Mouse (Mus musculus): ENCODE data around the gene Plod1. TPM values are rescaled to one million over a fixed set of nuclear protein-coding genes. Genes with fewer than 3 reads are reported as not detected.

Plod1 gene
- polyA plus RNA-seq, 1 experiment from 2014 or later = 20.4 TPM

- H3K36me3 ChIP-seq = no peaks in the 10 kb centered on the region
- peak overlapping the region; percentile 69 for H3K9ac ChIP-seq (replicated peaks)
- peak overlapping the region; percentile 84 for H3K4me2 ChIP-seq (replicated peaks)
- peak overlapping the region; percentile 57 for H3K4me3 ChIP-seq (replicated peaks)
- no peak overlapping the region for H3K27ac ChIP-seq
- peaks cover 11% of the 10 kb centered on the region for H3K27me3 ChIP-seq
- WGBS = 24% methylated on average over 9 of the region's 9 CpGs
- peaks cover 14% of the 10 kb centered on the region for H3K4me1 ChIP-seq (replicated peaks)
- no peaks in the 10 kb centered on the region for H3K9me3 ChIP-seq
- no peak for ATAC-seq
These were observed 663 bp downstream of the Plod1 start for GRCm38 (mm10) chr4:147935904-147936303.

GRCm38 (mm10) chr4:147934611-147935010 is 2.0 kb downstream of the Plod1 start:
- WGBS = 76% methylated on average over 4 of the region's 4 CpGs
- Histone ChIP-seq H3K27ac (no peak overlapping the region), H3K4me1 (replicated peaks) (peaks cover 10% of the 10 kb centered on the region), H3K4me2 (replicated peaks) (no peak overlapping the region), H3K9ac (replicated peaks) (no peak overlapping the region), H3K27me3 (peaks cover 11% of the 10 kb centered on the region), H3K4me3 (replicated peaks) (no peak overlapping the region), H3K36me3 (no peaks in the 10 kb centered on the region), H3K9me3 (no peaks in the 10 kb centered on the region)
- ATAC-seq = no peak

GRCm38 (mm10) chr4:147934134-147934533 is 2.4 kb downstream of the Plod1 start:
- no peak overlapping the region for H3K9ac ChIP-seq (replicated peaks)
- peaks cover 10% of the 10 kb centered on the region for H3K4me1 ChIP-seq (replicated peaks)
- no peak overlapping the region for H3K4me3 ChIP-seq (replicated peaks)
- H3K27me3 ChIP-seq = peaks cover 11% of the 10 kb centered on the region
- no peak overlapping the region for H3K4me2 ChIP-seq (replicated peaks)
- ATAC-seq = no peak
- 59% methylated on average over 3 of the region's 3 CpGs for WGBS
- H3K27ac ChIP-seq = no peak overlapping the region
- H3K36me3 ChIP-seq = no peaks in the 10 kb centered on the region
- H3K9me3 ChIP-seq = no peaks in the 10 kb centered on the region

- H3K4me2 ChIP-seq (replicated peaks) = no peak overlapping the region
- no peaks in the 10 kb centered on the region for H3K9me3 ChIP-seq
- no peak overlapping the region for H3K4me3 ChIP-seq (replicated peaks)
- no peaks in the 10 kb centered on the region for H3K27me3 ChIP-seq
- no peak for ATAC-seq
- H3K27ac ChIP-seq = no peak overlapping the region
- no peak overlapping the region for H3K9ac ChIP-seq (replicated peaks)
- WGBS = 94% methylated on average over 14 of the region's 14 CpGs
- H3K4me1 ChIP-seq (replicated peaks) = 0 out of 2 replicates have a peak, but pooled peaks cover 4% of the 10 kb centered on the region
- H3K36me3 ChIP-seq = no peaks in the 10 kb centered on the region
These were observed 5.6 kb downstream of the Plod1 start for GRCm38 (mm10) chr4:147930946-147931345.

GRCm38 (mm10) chr4:147928540-147928939 is 8.0 kb downstream of the Plod1 start:
- Histone ChIP-seq H3K4me2 (replicated peaks) (no peak overlapping the region), H3K36me3 (0 out of 2 replicates have a peak, but pooled peaks cover 4% of the 10 kb centered on the region), H3K9ac (replicated peaks) (no peak overlapping the region), H3K4me1 (replicated peaks) (0 out of 2 replicates have a peak, but pooled peaks cover 3% of the 10 kb centered on the region), H3K27me3 (no peaks in the 10 kb centered on the region), H3K9me3 (no peaks in the 10 kb centered on the region), H3K27ac (no peak overlapping the region), H3K4me3 (replicated peaks) (no peak overlapping the region)
- ATAC-seq = no peak
- WGBS = 65% methylated on average over 7 of the region's 7 CpGs

GRCm38 (mm10) chr4:147928136-147928535 is 8.4 kb downstream of the Plod1 start:
- 8% methylated on average over 9 of the region's 9 CpGs for WGBS

GRCm38 (mm10) chr4:147927705-147928104 is 8.9 kb downstream of the Plod1 start:
- Histone ChIP-seq H3K9me3 (no peaks in the 10 kb centered on the region), H3K4me1 (replicated peaks) (0 out of 2 replicates have a peak, but pooled peaks cover 3% of the 10 kb centered on the region), H3K9ac (replicated peaks) (no peak overlapping the region), H3K27me3 (no peaks in the 10 kb centered on the region), H3K4me3 (replicated peaks) (no peak overlapping the region), H3K36me3 (0 out of 2 replicates have a peak, but pooled peaks cover 4% of the 10 kb centered on the region), H3K27ac (no peak overlapping the region), H3K4me2 (replicated peaks) (no peak overlapping the region)
- 49% methylated on average over 8 of the region's 8 CpGs for WGBS
- ATAC-seq = no peak

More at GRCm38 (mm10) chr4:147928136-147928535, 8.4 kb downstream of the Plod1 start:
- H3K4me1 ChIP-seq (replicated peaks) = 0 out of 2 replicates have a peak, but pooled peaks cover 3% of the 10 kb centered on the region
- H3K27me3 ChIP-seq = no peaks in the 10 kb centered on the region
- no peaks in the 10 kb centered on the region for H3K9me3 ChIP-seq
- H3K9ac ChIP-seq (replicated peaks) = no peak overlapping the region
- no peak overlapping the region for H3K27ac ChIP-seq
- no peak for ATAC-seq
- H3K4me2 ChIP-seq (replicated peaks) = no peak overlapping the region
- no peak overlapping the region for H3K4me3 ChIP-seq (replicated peaks)
- H3K36me3 ChIP-seq = 0 out of 2 replicates have a peak, but pooled peaks cover 4% of the 10 kb centered on the region

- Histone ChIP-seq H3K4me2 (replicated peaks) (no peak overlapping the region), H3K9ac (replicated peaks) (no peak overlapping the region), H3K27ac (no peak overlapping the region), H3K36me3 (0 out of 2 replicates have a peak, but pooled peaks cover 4% of the 10 kb centered on the region), H3K4me1 (replicated peaks) (peaks cover 8% of the 10 kb centered on the region), H3K27me3 (no peaks in the 10 kb centered on the region), H3K4me3 (replicated peaks) (no peak overlapping the region), H3K9me3 (no peaks in the 10 kb centered on the region)
- 85% methylated on average over 11 of the region's 11 CpGs for WGBS
- ATAC-seq = no peak
These were observed 14.2 kb downstream of the Plod1 start for GRCm38 (mm10) chr4:147922341-147922740.

- Histone ChIP-seq H3K4me3 (replicated peaks) (no peak overlapping the region), H3K27ac (no peak overlapping the region), H3K27me3 (no peaks in the 10 kb centered on the region), H3K4me1 (replicated peaks) (peaks cover 8% of the 10 kb centered on the region), H3K36me3 (0 out of 2 replicates have a peak, but pooled peaks cover 4% of the 10 kb centered on the region), H3K9me3 (no peaks in the 10 kb centered on the region), H3K4me2 (replicated peaks) (no peak overlapping the region; the same call in 1 of the 2 replicates), H3K9ac (replicated peaks) (no peak overlapping the region)
- 26% methylated on average over 10 of the region's 10 CpGs for WGBS
- ATAC-seq = peak; percentile 41; the same call in 1 of the 2 replicates
These were observed 15.6 kb downstream of the Plod1 start for GRCm38 (mm10) chr4:147920973-147921372.

- WGBS = 60% methylated on average over 7 of the region's 7 CpGs
- peak; percentile 22; the same call in 1 of the 2 replicates for ATAC-seq
- no peak overlapping the region for H3K4me3 ChIP-seq (replicated peaks)
- no peak overlapping the region for H3K27ac ChIP-seq
- H3K9me3 ChIP-seq = no peaks in the 10 kb centered on the region
- H3K27me3 ChIP-seq = no peaks in the 10 kb centered on the region
- H3K36me3 ChIP-seq = 0 out of 2 replicates have a peak, but pooled peaks cover under 1% of the 10 kb centered on the region
- H3K4me1 ChIP-seq (replicated peaks) = peaks cover 8% of the 10 kb centered on the region
- H3K9ac ChIP-seq (replicated peaks) = no peak overlapping the region
- H3K4me2 ChIP-seq (replicated peaks) = no peak overlapping the region
These were observed 18.0 kb downstream of the Plod1 start for GRCm38 (mm10) chr4:147918459-147919121.

GRCm38 (mm10) chr4:147909486-147909885 is 27.1 kb downstream of the Plod1 start:
- Histone ChIP-seq H3K4me3 (replicated peaks) (no peak overlapping the region), H3K4me2 (replicated peaks) (no peak overlapping the region), H3K36me3 (0 out of 2 replicates have a peak, but pooled peaks cover 2% of the 10 kb centered on the region), H3K4me1 (replicated peaks) (peaks cover 4% of the 10 kb centered on the region), H3K27ac (no peak overlapping the region), H3K27me3 (no peaks in the 10 kb centered on the region), H3K9ac (replicated peaks) (no peak overlapping the region), H3K9me3 (no peaks in the 10 kb centered on the region)
- no peak for ATAC-seq
- 91% methylated on average over 5 of the region's 5 CpGs for WGBS

- H3K4me1 ChIP-seq (replicated peaks) = peaks cover 16% of the 10 kb centered on the region
- no peaks in the 10 kb centered on the region for H3K9me3 ChIP-seq
- no peak overlapping the region for H3K27ac ChIP-seq
- no peaks in the 10 kb centered on the region for H3K27me3 ChIP-seq
- no peak overlapping the region for H3K4me3 ChIP-seq (replicated peaks)
- 87% methylated on average over 5 of the region's 5 CpGs for WGBS
- ATAC-seq = no peak
- peaks cover 17% of the 10 kb centered on the region for H3K36me3 ChIP-seq
- H3K9ac ChIP-seq (replicated peaks) = no peak overlapping the region
- no peak overlapping the region for H3K4me2 ChIP-seq (replicated peaks)
These were observed 30.3 kb downstream of the Plod1 start for GRCm38 (mm10) chr4:147906230-147906629.
